Mouse (Mus musculus) spleen, adult 2 months (tissue): Measurements from ENCODE around the gene Atp8a1.

Source experiments
- CTCF ChIP-seq: fragments of 200-500 bp; IDR thresholded peaks from 2 replicates; pipeline ENCODE4 v1.5.1; 2011; ENCODE audit warnings: mild to moderate bottlenecking, inconsistent platforms; ENCODE audit not compliant: insufficient read depth, insufficient read length, insufficient replicate concordance; ENCODE audit errors: extremely low read depth
- POLR2A ChIP-seq: fragments of 200-500 bp; IDR thresholded peaks from 2 replicates; pipeline ENCODE4 v1.6.1; 2011; ENCODE audit warnings: low read depth, low read length, inconsistent platforms

GRCm38 (mm10) chr5:67764798-67765197 is 82.4 kb downstream of the Atp8a1 start:
- TF ChIP-seq CTCF, result no peak
- TF ChIP-seq POLR2A, result no peak
